Mouse (Mus musculus) lung, postnatal 0 days (tissue): ENCODE measurements around the gene Clns1a.

Source experiments
- CTCF ChIP-seq: IDR thresholded peaks from 2 replicates; pipeline ENCODE4 v1.5.1; 2016; ENCODE audit warnings: antibody characterized with exemption, mild to moderate bottlenecking
- EP300 ChIP-seq: IDR thresholded peaks from 2 replicates; pipeline ENCODE4 v1.6.1; 2016; ENCODE audit warnings: antibody characterized with exemption, mild to moderate bottlenecking, control low read depth

DNA sequence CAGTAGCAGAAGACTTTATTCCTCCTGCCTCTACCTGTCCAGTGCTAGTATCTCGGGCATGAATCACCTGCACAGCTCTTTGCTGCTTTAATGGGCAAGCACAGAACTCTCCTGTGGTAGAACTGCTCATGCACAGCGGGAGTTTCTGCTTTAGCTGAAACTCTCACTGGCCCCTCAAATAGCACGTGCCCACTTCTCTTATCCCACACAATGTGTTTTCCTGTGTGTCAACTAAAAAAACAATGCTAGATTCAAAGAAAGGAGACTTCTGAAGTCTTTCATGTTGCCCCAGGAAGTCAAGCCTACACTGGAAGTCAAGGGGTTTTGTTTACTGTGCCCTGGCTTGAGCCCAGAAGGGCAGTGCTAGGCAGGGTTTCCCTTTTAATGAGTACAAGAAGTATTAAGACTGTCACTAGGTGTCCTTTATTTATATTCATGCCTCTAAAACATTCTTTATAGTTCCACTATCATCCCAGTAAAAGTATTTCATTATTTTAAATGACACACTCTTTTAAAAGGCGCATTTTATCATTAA is 39.5 kb downstream of the Clns1a start:
- no peak for TF ChIP-seq CTCF
- TF ChIP-seq EP300, result 0 out of 2 replicates have a peak, but pooled peaks have one; percentile 24
